Mouse (Mus musculus) lung, embryonic 14.5 days (tissue): ENCODE results near the gene Mctp1. TPM values are rescaled to one million over a fixed set of nuclear protein-coding genes. Genes with fewer than 3 reads are reported as not detected.
"Not testable (repeated sequence)": the region's sequence is repeated elsewhere in the genome, so short reads cannot be mapped to it uniquely, and the experiment has no call there.

ENCODE experiments used
- ATAC-seq: fragments of 200-750 bp; cut with Nextera tagmentation; 2 replicates; pipeline ENCODE4 v1.8.0; 2017; ENCODE audit warnings: mild to moderate bottlenecking, moderate TSS enrichment, moderate library complexity; ENCODE audit not compliant: insufficient read depth
- DNase-seq: peaks from one replicate; pipeline ENCODE4 v3.0.0-alpha.2; 2015
- H3K27ac ChIP-seq: fragments of 300-500 bp; sonication (generic); 2 replicates; pipeline ENCODE4 v1.5.1; 2014; ENCODE audit warnings: low read depth, mild to moderate bottlenecking, moderate library complexity
- H3K27me3 ChIP-seq: fragments of 300-500 bp; sonication (generic); 2 replicates; pipeline ENCODE4 v1.6.1; 2014; ENCODE audit warnings: low read length, control low read depth; ENCODE audit not compliant: insufficient read depth
- H3K36me3 ChIP-seq: fragments of 300-500 bp; sonication (generic); 2 replicates; pipeline ENCODE4 v1.6.1; 2014; ENCODE audit warnings: control low read depth; ENCODE audit not compliant: insufficient read depth
- H3K4me1 ChIP-seq: fragments of 300-500 bp; sonication (generic); 2 replicates; pipeline ENCODE4 v1.6.1; 2014; ENCODE audit warnings: antibody characterized with exemption, control low read depth; ENCODE audit not compliant: insufficient read depth
- H3K4me2 ChIP-seq: fragments of 300-500 bp; sonication (generic); 2 replicates; pipeline ENCODE4 v1.6.1; 2014; ENCODE audit warnings: mild to moderate bottlenecking
- H3K4me3 ChIP-seq: fragments of 300-500 bp; sonication (generic); 2 replicates; pipeline ENCODE4 v1.5.1; 2014; ENCODE audit warnings: low read depth, low read length
- H3K9ac ChIP-seq: fragments of 300-500 bp; sonication (generic); 2 replicates; pipeline ENCODE4 v1.6.1; 2014
- H3K9me3 ChIP-seq: fragments of 300-500 bp; sonication (generic); 2 replicates; pipeline ENCODE4 v1.6.1; 2016; ENCODE audit warnings: low read depth, low read length, control low read depth
- CTCF ChIP-seq: IDR thresholded peaks from 2 replicates; pipeline ENCODE4 v1.5.1; 2016; ENCODE audit warnings: antibody characterized with exemption, low read depth
- WGBS: fragments of 180-500 bp; shearing (Covaris S2); extraction: QIAGEN DNeasy Blood & Tissue Kit; methylation state at CpG from one replicate; pipeline ENCODE4 v1.1.7; 2014; 5-methylcytosine and 5-hydroxymethylcytosine counted together
- polyA plus RNA-seq: library from polyadenylated mRNA; unstranded; fragments of >200 nt; fragmentation: Nextera tagmentation; extraction: Ambion mirVana; gene quantifications from 2 replicates; pipeline ENCODE4 v1.2.1, GENCODE M21; 2014

Mctp1 gene
- 0.64 and 0.82 TPM in 2 replicates for polyA plus RNA-seq

DNA sequence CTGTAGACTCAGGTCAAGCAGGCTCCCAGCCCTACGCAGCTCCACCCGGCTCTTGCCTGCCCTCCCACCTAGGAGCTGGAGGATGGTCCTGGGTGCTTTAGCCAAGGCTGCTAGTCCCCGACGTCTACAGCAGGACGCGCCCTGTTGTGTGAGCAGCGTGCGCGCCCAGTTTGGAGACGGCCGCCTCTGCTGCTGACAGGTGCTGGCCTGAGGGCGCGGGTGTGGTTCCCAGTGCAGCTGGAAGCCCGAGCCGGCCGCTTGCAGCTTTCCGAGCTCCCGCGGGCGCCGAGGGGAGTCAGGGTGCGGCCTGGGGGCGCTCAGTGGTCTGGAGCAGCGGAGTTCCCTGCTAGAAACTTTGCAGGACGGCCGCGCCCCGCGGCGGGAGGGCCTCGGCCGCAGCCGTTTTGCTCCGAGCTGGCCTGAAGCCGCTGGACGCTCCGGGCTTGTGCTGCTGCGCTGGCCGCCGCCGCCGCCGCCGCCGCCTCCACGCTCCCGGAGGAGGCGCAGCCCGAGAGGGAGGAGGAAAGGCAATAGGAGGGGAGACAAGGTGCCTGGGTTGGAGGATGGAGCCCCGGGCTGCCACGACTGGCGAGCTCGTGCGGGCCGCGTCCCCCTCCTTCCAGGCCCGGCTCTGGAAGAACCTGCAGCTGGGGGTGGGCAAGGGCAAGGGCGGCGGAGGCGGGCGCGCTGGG lies at the start of gene Mctp1:
Gene Mctp1 (plus strand): TSS at position 564 of the 692 bp plus-strand sequence.
- under 1% methylated on average over 53 of the region's 62 CpGs for WGBS
- Histone ChIP-seq H3K27ac (no peak within 1 kb of the TSS), H3K9me3 (no peaks in the 10 kb centered on the region), H3K4me1 (no peaks in the 10 kb centered on the region), H3K4me3 (peak within 1 kb of the TSS; percentile 53), H3K4me2 (peak within 1 kb of the TSS; percentile 96), H3K9ac (peak within 1 kb of the TSS; percentile 38), H3K36me3 (no peaks in the 10 kb centered on the region), H3K27me3 (peaks cover 35% of the 10 kb centered on the region)
- TF ChIP-seq CTCF = no peak
- peak; percentile 76 for DNase-seq
- ATAC-seq = peak; percentile 98

DNA sequence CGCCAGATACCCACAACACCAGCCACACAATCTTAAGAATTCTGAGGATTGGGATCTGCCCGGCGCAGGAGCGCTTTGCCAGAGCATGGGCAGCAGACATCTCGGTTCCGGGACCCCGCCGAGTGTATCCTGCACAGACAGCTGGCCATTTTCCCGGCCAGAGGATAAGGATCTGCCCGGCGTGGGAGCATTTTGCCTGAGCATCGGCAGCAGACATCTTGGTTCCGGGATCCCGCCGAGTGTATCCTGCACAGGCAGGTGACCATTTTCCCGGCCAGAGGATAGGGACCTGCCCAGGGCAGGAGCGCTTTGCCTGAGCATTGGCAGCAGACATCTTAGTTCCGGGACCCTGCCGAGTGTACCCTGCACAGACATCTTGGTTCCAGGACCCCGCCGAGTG lies 38.4 kb upstream of the Mctp1 start:
- DNase-seq, H3K9me3 ChIP-seq, H3K9ac ChIP-seq, H3K4me3 ChIP-seq, H3K27ac ChIP-seq, ATAC-seq, H3K4me2 ChIP-seq, H3K4me1 ChIP-seq, H3K36me3 ChIP-seq, H3K27me3 ChIP-seq: not testable (repeated sequence)
- WGBS = 61% methylated on average over 17 of the region's 21 CpGs

DNA sequence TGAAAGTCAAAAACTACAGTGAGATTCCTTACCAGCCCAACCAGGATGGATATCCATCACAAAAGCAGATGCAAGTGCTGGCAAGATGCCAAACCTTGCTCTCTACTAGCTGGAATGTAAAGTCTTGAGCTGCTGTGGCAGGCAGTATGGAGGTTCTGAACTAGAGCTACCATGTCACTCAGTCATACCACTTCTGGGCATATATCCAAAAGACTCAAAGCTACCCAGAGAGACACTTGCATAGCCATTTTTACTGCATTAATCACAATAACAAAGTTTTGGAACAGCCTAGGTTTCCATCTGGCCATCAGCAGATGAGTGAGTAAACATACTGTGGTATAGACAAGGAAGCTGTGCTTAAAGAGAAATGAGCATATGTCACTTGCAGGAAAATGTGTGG lies 25.6 kb upstream of the Mctp1 start:
- TF ChIP-seq CTCF = no peak
- Histone ChIP-seq H3K36me3 (no peaks in the 10 kb centered on the region), H3K4me3 (no peak overlapping the region), H3K4me2 (no peak overlapping the region), H3K4me1 (no peaks in the 10 kb centered on the region), H3K9ac (no peak overlapping the region), H3K27me3 (no peaks in the 10 kb centered on the region), H3K27ac (no peak overlapping the region), H3K9me3 (no peaks in the 10 kb centered on the region)
- ATAC-seq (peak; percentile 93), DNase-seq (peak; percentile 85)

DNA sequence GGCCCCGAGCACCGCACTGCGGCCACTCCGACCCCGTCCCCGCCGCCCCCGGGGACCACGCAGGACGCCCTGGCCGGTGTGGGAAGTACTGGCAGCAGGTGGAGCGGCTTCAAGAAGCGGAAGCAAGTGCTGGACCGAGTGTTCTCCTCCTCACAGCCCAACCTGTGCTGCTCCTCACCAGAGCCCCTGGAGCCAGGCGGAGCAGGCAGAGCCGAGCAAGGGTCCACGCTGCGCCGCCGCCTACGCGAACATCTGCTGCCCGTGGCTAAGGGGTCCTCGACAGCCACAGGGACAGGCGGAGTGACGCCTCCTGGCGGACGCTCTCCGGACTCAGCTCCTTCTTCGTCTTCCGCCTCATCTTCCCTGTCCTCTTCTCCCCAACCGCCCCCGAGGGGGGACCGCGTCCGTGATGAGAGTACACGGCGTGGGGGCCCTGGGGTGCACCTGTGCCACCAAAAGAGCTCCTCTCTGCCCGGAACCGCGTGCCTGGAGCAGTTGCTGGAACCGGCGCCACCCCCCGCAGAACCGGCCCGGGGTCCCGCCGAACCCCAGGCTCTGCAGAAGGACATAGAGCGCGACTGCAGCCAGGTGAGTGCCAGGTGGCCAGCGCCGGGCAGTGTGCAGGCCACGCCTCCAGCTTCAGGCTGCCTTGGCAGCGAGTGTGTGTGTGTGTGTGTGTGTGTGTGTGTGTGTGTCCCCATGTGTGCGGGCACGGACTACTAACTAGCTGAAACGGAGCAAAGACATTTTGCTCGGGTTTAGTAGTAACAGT lies 515 bp downstream of the Mctp1 start:
- peak overlapping the region; percentile 38 for H3K9ac ChIP-seq
- no peaks in the 10 kb centered on the region for H3K4me1 ChIP-seq
- H3K9me3 ChIP-seq = no peaks in the 10 kb centered on the region
- H3K4me3 ChIP-seq = peak overlapping the region; percentile 53
- no peaks in the 10 kb centered on the region for H3K36me3 ChIP-seq
- DNase-seq (peak; percentile 64), ATAC-seq (peak; percentile 85)
- peaks cover 35% of the 10 kb centered on the region for H3K27me3 ChIP-seq
- TF ChIP-seq CTCF = peak; percentile 59
- H3K27ac ChIP-seq = no peak overlapping the region
- WGBS = under 1% methylated on average over 55 of the region's 58 CpGs
- peak overlapping the region; percentile 96 for H3K4me2 ChIP-seq

DNA sequence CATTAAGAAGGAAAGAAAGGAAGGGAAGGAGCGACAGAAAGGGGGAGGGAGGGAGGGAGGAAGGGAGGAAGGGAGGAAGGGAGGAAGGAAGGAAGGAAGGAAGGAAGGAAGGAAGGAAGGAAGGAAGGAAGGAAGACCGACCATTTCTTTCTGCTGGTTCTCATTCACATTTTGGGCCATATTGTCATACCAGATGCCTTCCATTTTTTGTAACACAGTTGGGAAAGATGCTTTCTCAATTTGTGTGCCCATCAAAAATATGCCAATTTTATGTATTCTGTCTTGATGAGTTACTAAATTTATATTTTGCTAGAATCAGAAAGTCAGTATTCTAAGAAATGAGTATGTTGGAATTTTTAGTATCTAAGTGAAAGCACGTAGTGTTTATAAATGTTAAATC lies 4.3 kb downstream of the Mctp1 start:
- no peaks in the 10 kb centered on the region for H3K9me3 ChIP-seq
- ATAC-seq (no peak), DNase-seq (no peak)
- 59% methylated on average over 3 of the region's 3 CpGs for WGBS
- H3K27me3 ChIP-seq = peaks cover 23% of the 10 kb centered on the region
- H3K27ac ChIP-seq = no peak overlapping the region
- no peak overlapping the region for H3K4me3 ChIP-seq
- H3K4me1 ChIP-seq = no peaks in the 10 kb centered on the region
- no peak for TF ChIP-seq CTCF
- H3K36me3 ChIP-seq = no peaks in the 10 kb centered on the region
- H3K4me2 ChIP-seq = no peak overlapping the region
- H3K9ac ChIP-seq = no peak overlapping the region

DNA sequence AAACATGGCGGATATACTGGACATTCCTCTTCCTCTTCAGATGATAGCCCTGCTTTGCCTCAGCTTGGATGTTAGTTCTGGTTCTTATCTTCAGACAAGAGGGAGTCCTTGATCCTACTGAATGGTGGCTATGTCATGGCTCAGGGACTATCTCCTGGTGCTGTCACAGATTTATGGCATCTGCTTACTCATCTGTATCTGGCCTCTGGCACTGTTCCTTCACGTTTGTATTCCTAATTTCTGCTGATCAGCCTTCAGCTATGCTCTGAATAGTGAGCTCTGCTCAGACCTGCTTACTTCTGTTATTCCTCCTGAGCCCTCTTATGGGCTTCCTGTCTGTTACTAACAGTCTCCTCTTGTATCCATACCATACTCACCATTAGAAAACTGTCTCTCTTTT lies 7.6 kb downstream of the Mctp1 start:
- Histone ChIP-seq H3K9ac (no peak overlapping the region), H3K27ac (no peak overlapping the region), H3K4me1 (no peaks in the 10 kb centered on the region), H3K36me3 (no peaks in the 10 kb centered on the region), H3K4me2 (no peak overlapping the region), H3K9me3 (no peaks in the 10 kb centered on the region), H3K27me3 (no peaks in the 10 kb centered on the region), H3K4me3 (no peak overlapping the region)
- no peak for DNase-seq
- TF ChIP-seq CTCF = no peak
- 55% methylated on average over 2 of the region's 2 CpGs for WGBS
- no peak for ATAC-seq

DNA sequence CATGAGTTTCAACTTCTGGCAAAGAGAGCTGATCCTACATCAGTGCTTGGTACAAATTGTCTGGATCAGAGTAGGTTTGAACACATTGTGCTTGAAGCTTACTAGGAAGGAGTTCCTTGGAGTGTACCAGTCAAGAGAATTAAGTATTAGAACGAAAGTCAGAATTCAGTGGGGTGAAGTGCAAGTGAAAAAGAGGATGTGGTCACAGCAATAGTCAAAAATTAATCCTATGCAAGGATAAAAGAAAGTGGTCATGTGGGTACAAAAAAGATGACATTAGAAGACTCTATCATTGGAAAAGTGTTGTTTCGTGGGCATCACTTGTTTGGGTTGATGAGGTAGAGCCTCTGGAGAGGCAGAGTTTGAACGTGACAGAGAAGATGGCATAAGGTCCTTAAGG lies 8.8 kb downstream of the Mctp1 start:
- H3K4me3 ChIP-seq = no peak overlapping the region
- no peaks in the 10 kb centered on the region for H3K27me3 ChIP-seq
- H3K36me3 ChIP-seq = no peaks in the 10 kb centered on the region
- no peak overlapping the region for H3K27ac ChIP-seq
- DNase-seq (no peak), ATAC-seq (no peak)
- H3K4me1 ChIP-seq = no peaks in the 10 kb centered on the region
- 72% methylated on average over 3 of the region's 3 CpGs for WGBS
- no peak overlapping the region for H3K4me2 ChIP-seq
- no peak overlapping the region for H3K9ac ChIP-seq
- H3K9me3 ChIP-seq = no peaks in the 10 kb centered on the region
- no peak for TF ChIP-seq CTCF
